Mouse (Mus musculus) left cerebral cortex, postnatal 36 days (tissue): ENCODE data around the gene Cdk5rap2. TPM values are rescaled to one million over a fixed set of nuclear protein-coding genes. Genes with fewer than 3 reads are reported as not detected.
A peak's percentile ranks its signal among the peaks of the same experiment; 100 is the strongest.

Experiments
- DNase-seq, 2 experiments: peaks; one replicate each; pipeline ENCODE4 v3.0.0; 2021 to 2022; ENCODE audit warnings: low spot score in 2 of 2, mixed read lengths in 1 of 2
- intact Hi-C: fragments of 180-260 bp; cut with DNase I; formaldehyde crosslinking; loops from one replicate; pipeline ENCODE4 v1.15.1; 2025
- total RNA-seq, 2 experiments: library from RNA; stranded (reverse); gene quantifications; 2 replicates each; pipeline ENCODE4 v1.2.3; 2021

The Cdk5rap2 gene
- total RNA-seq, 2 experiments from 2014 or later: 6.8 to 10.0 TPM

DNA sequence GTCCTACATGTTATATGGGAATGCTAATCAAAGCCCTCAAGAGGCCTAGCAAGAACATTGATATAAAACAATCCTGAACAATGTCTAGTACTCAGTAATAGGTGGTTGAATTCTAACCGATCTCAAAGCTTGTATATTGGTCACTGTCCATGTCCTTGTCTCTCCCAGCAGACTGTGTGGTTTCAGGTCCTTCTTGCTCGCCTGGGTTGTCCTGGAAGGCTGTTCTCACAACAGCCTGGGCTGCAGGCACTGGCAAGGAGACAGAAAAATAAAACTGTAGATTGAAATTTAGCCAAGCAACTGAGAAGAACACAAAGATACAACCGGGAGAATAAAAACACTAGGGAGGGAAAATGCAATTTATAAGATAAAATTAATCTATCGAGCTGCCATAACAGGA is 137.7 kb downstream of the Cdk5rap2 start:
- intact Hi-C loops: no loop called here
- DNase-seq: no peak

DNA sequence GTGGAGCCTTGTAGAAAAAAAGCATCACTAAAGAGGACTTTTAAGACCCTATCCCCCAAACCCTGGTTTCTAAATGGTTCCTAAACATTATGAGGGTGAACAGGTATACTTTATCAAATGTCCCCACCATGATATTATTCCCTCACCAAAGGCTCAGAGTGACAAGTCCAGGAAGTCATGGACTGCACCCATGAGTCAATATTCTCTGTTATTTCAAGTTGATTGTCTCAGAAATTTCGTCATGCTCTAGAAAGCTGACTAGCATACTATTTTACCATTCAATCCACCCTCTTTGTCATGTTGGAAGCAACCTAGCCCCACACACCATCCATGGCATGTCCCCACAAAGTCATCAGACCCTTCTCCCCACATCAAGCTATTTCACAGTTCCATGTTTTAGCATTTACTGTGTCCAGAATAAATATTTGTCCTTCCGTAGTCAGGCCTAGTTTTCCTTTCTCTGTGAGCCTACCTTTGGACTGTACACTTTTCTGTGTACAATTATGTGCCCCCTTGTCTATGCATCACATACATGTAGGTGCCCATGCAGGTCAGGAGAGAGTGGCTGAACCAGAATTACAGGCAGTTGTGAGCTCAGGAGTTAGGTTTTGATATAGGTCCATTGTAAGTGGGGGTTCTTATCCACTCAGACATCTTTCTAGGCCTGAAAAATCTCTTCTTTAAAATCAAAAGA is 142.9 kb downstream of the Cdk5rap2 start:
- intact Hi-C loops: loop anchor here (2.0 kb wide), 1 partner anchor 37 kb away; no protein-coding TSS in a partner anchor
- no peak for DNase-seq

DNA sequence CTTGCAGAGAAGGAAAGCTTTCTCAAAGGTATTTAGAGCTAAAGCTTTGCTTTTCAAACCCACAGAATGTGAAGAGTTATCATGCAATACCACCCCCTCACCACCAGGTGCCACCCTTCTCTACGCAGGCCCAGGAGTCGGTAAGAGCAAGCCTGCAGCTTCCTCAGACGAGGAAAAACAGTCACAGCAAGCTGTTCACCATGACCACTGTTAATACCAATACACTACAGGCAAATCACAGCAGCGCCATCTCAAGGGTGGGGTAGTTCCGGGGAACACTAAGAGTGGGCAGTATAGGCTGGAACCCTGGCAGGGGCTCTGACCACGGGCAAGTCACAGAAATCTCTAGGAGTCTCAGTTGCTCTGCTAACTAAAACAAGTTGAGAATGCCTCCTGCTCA is 145.0 kb downstream of the Cdk5rap2 start:
- peak in 1 of 2 experiments; percentile 33 for DNase-seq
- intact Hi-C loops: loop anchor here (2.0 kb wide), 1 partner anchor 92 kb away; no protein-coding TSS in a partner anchor

DNA sequence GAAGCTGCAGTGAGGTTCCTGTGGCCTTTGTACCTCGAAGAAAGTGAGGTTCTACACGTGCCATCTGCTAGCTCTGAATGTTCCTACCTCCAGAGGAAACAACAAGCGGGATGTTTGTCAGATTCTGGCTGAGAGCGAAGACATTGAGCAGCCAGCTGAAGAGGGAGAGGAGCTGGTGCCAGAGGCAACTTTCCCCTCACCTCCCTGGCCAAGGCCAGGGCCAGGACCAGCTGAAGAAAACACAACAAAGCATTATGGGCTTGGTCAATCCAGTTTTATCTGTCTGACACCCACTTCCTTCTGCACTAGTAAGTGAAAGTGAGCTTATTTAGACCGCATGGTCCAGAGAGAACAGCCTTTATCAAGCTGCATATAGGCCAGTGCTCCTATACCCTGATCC is 147.4 kb downstream of the Cdk5rap2 start:
- no peak for DNase-seq
- intact Hi-C loops: no loop called here

DNA sequence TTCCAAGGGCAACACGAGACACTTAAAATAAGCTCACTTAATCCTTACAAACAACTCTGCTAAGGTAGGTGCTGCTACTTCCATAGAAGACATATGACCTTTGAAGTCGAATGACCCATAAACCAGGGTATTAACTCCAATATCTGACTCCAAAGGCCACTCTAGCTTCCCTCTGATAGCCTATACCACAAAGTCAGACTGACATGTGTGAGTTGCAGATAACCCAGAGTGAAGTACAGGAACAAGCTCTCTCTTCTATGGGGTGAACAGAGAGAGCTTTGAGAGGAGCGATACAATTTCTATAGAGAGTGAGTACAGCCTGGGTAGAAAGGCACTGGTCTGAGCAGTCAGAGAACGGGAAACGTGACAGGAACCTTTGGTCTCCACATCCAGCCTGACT is 148.9 kb downstream of the Cdk5rap2 start:
- DNase-seq: no peak
- intact Hi-C loops: no loop called here

DNA sequence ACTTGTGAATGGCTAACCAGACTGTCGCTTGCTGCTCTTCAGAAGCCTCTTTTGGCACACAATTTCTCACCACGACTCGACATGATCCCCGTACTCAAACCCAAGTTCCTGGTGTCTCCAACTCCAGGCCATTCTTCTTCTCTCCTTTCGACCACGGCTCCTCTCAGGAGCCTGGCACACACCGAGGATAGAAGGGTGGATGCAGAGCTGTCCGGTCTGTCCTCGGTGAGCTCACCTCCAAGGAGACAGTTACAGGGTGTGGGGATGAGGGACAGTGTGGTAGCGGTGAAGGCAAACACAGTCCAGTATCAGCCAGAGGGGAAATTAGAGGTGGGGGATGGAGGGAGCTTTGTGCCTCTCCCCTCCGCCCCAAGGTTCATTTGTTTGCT is 149.8 kb downstream of the Cdk5rap2 start:
- intact Hi-C loops: no loop called here
- peak in 1 of 2 experiments; percentile 20 for DNase-seq

DNA sequence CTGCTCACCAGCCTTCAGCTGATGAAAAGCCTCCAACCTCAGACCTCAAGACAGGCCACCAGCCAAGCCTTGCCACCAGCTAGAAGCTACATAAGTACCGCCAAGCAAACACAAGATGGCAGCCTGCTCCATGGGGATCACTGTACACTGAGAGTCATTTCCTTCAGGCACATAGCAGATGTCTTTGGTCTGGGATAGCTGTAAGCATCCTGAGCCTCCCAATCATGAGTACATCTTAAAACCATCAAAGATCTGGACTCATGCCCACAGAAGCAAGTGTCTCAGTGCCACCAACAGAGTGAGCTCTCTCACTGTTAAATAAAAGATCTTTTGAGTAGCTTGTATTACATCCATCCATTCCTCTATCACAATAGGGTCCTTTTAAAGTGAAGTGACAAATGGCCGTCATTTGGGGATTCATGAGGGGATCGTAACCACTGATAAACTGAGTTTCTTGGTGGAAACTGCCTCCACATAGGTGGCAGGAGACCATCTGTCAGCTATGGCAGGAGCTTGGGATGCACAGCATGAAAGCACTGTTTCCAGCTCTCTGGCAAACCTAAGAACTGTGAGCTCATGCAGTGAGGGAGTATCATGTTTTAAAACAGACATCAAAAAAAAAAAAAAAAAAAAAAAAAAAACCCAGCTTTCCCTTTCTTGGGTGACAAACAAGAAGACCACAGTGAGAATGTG is 150.4 kb downstream of the Cdk5rap2 start:
- intact Hi-C loops: loop anchor here (2.0 kb wide), 1 partner anchor 73 kb away; no protein-coding TSS in a partner anchor
- peak; percentile 33 to 38 for DNase-seq

DNA sequence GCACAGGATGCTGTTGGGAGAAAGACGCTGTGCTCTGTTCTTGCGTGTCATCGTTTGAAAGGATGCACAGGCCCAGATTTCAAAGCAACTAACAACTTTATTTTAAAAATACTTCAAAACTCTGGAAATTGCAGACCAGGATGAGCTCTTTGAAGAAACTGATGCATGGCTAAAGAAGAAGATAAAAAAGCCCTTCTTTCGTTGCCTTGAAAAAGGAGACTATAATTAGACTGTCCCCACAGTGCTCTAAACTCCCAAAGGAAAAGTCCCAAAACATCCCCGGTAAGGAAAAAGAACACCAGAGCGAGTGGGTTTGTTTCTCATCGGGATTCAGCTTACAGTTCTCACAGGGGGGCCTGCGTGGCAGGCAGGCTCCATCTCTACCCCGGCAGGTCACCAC is 151.4 kb downstream of the Cdk5rap2 start:
- intact Hi-C loops: loop anchor here (1.0 to 2.0 kb wide), 2 partner anchors 29 to 72 kb away; no protein-coding TSS in a partner anchor
- peak in 1 of 2 experiments; percentile 35 for DNase-seq

DNA sequence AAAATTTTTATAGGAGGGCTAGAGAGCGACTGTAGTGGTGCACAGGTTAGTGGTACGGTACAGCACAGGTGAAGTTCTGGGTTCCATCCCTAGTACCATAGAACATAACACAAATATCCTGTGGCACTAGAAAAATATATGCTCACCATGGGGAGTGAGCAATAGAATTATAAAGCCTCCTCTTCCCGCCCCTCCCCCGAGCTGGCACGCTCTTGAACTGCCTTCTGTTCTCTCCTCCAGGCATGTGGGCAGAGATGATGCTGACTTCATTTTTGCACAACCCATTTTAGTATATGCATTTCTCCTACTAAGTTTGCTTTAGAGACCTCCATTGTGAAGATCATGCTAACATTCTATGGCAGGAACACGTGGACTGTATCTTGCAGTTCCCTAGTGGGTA is 152.0 kb downstream of the Cdk5rap2 start:
- intact Hi-C loops: loop anchor here (1.0 to 2.0 kb wide), 2 partner anchors 28 to 71 kb away; no protein-coding TSS in a partner anchor

DNA sequence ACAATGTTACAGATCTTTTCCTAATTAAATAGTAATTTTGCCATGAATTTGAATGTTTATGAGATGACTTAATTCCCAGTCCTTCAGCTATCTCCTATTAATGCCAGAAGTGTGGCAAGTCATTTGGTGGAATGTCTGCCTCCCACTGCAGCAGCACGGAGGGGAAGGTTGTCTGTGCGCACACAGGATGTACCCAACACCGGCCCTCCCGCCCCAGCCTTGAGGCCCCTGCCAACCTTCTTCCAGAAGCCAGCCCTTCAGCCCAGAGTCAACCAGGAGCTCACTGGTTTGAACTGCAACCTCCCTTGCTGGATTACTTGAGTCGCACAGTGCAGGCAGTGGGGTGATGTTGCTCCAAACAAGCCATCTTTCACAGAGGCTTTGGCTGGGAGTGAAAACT is 158.5 kb downstream of the Cdk5rap2 start:
- no peak for DNase-seq
- intact Hi-C loops: no loop called here

More for the DNA sequence above, 152.0 kb downstream of the Cdk5rap2 start:
- peak; percentile 79 to 85 for DNase-seq

DNA sequence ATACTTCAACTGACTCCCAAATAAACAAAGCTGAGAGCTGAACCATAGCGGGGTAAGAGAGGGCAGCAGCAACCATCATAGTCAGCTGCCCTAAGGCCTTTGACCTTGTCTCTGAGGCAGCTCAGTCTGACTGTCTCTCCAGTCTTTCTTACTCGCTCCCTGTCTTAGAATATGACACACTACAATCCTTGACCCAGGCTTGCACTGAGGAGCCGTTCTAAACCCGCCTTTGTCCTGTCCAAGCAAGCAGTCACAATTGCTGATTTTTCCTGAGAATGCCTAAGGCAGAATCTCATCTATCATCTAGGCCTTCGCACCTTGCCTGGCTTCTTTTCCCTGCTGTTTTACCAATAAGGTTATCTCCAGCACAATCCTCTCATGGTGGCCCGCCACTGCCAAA is 164.5 kb downstream of the Cdk5rap2 start:
- intact Hi-C loops: no loop called here
- no peak for DNase-seq

DNA sequence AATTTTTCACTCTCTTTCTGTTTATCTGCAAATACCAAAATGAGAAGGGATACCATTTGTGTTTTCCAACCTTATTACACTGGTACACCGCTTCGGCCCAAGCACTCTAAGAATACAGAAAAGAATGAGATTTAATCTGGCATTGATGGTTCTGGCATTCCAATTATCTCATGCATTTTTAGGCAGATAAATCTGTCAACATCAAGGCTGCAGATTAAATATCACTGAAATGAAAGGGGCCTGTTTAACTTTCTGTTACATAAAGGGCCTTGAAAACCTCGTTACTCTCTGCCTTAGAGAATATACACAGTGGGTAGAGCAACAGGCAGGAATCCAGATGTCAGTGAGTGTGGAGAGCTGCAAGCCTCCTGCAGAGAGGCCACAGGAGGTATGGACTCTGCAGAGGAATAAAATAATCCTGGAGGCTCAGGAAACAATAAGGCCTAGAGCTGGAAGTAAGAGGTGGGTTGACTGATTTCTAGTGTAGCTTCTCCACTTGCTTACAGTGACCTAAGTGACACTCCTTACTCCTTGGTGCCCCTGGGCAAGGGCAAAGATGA is 166.6 kb downstream of the Cdk5rap2 start:
- intact Hi-C loops: no loop called here
- DNase-seq: no peak

DNA sequence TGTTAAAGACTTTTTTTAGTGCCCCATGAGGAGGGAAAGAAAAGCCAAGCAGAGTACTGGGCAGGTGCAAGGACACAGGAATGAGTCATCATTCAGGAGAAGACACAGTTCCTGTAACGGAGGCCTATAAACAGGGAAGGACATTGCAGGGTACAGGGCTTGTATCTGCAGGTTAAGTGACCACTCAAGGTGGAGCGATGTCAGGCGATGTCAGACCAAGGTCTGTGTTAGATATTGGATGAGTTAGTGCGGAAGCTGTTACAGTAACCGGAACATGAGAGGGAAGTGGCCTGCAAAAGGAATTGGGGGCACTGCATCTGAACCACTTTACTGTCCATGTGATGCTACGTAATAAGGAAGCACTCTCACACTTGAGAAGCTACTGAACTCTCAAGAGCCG is 170.5 kb downstream of the Cdk5rap2 start:
- DNase-seq: no peak
- intact Hi-C loops: no loop called here

DNA sequence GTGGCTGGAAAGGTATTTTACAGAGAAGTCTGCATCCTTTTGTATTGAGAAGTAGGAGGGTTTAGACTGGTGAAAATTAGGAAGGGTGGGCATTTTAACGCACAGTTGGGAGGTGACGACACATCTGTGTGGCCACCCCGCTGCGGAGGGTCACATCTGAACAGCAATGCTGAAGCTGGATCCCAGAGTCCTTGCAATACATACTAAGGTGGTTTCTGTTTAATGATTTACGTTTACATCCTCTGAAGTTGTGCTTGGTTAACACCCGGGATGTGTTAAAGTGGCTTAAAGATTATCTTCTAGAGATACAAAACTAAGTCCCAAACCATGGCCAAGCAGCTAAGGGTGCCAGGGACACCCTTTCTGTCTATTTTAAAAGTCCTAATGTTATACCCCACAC is 171.4 kb downstream of the Cdk5rap2 start:
- intact Hi-C loops: no loop called here
- DNase-seq: no peak

DNA sequence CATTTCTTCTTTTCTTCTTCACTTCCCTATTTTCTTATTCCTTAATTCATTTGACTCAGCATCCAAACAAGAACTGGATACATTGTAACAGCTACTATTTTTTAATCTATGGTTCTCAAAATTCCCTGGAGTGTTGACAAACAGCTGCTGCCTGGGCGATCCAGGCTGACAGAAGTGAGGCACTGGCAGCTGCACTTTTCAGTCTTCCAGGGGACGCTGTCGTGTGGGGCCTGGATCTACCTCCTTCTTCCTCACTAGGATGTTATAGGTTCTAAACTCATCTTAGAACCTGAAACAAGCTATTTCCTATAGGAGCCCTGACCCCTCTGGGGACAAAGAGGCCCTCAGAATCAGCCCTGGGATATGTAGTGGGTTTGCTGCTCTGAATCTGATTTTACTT is 177.9 kb downstream of the Cdk5rap2 start:
- intact Hi-C loops: no loop called here
- DNase-seq: no peak

DNA sequence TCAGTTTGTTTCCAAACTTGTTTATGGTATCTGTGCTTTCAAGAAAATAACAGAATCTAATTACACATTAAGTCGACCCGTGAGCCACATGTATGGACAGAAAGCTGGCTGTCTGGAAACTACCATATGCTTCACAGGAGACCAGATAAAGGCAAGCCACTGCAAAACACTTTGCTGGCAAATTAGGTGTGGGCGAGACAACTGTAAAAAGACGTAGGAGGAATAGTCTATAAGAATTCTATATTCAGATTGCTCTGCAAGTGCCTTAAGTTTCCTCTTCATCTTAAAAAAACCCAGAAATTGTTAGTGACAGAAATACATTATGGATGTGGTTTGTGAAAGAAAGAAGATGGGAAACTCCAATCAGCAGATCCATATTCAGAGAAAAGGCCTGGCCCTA is 180.4 kb downstream of the Cdk5rap2 start:
- intact Hi-C loops: loop anchor here (1.0 kb wide), 1 partner anchor 28 kb away; no protein-coding TSS in a partner anchor
- DNase-seq: peak; percentile 43 to 57

DNA sequence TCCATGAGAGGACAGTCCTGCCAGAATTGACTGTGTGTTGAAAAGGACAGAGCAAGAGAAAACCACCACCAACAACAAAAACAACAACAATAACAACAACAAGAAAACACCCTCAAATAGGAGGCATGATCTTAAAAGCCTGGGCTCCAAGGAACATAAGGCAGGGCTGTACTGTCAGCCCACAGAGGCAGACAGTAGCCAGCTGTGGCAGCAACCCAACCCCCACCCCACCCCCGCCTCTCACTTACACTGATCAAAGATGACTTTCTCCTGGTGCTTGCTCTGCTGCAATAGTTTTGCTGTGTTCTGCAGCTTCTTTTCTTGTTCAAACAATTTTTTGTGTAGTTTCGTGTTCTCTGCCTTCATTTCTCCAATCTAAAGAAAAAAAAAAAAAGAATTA is 181.9 kb downstream of the Cdk5rap2 start:
- DNase-seq: no peak
- intact Hi-C loops: no loop called here

DNA sequence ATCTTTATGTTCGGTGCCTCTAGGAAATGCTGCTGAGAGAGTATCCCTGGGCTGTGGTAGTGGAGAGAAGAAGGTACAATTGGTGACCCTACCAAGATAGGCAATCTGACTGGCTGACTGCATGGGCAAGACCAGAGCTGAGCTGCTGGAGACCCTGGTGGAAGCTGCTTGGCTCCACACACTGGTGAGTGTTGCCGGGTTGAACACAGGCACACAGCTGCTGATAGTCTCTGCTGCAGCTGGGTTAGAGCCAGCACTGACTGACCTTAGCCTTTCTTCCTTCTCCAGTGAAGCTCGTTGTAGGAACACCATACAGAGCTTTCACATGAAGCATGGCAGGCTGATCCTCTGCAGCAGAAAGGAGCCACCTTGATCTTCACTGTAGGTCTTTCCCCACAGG is 182.6 kb downstream of the Cdk5rap2 start:
- no peak for DNase-seq
- intact Hi-C loops: no loop called here

DNA sequence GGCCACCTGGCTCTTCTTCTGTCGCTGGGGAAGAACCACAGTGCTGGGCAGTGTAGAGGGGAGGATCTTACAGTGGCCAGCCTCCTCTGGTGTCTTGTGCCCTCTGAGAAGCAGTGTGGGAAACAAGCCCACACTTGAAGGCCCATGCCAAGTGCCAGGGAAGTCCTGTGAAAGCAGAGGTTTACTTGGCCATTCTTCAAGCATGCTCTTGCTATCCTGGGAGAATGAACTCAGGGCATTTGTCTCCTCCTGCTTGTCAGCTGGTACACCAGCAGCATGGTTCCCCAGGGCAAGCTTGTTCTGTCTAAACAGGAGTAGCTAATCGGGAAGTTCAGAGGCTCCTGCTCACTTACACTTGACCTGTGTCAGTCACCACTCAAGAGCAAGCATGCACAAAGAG is 185.7 kb downstream of the Cdk5rap2 start:
- no peak for DNase-seq
- intact Hi-C loops: no loop called here

DNA sequence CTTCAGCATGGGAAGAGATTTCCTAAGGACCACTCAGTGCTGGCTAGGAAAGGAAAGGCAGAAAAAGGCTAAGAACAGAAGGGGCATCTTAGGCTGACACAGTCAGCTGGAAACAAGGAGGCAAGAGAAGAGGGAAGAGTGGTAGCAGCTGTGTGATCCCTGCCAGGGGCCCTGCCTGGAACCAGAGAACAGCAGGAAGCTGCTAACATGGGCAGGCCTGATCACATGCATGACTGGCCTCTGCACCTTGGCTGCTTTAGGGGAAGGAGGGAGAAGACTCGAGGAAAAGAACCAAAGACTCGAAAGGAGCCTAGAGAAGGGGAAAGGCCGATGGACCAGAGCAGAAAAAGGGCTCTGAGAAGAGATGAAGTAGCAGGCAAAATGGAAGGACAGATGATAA is 188.4 kb downstream of the Cdk5rap2 start:
- no peak for DNase-seq
- intact Hi-C loops: no loop called here

DNA sequence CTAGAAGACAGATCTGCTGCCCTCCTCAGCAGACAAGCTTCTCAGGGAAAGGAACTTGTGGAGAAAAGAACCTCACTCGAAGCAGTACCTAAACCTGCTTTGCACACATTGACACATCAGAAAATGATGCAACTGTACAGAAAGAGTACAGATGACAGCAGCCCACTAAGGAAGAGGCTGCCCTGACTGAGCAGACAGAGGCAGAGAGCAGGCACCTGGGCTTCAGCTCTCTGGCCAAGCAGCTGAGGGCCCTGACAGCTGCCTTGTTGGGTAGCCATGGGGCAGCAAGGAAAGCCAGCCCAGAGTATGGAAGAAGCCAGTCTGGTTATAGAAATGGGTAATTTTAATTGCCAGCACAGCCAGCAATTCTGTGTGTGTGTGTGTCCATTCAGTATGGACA is 188.9 kb downstream of the Cdk5rap2 start:
- no peak for DNase-seq
- intact Hi-C loops: no loop called here
